Mouse (Mus musculus): ENCODE results near the gene Olfr937.

GRCm38 (mm10) chr9:39078787-39079186 lies 14.0 kb upstream of the Olfr937 start, which contains the start of gene Olfr938:
- TF ChIP-seq CTCF (IDR thresholded peaks at IDR 0.05; ENCODE audit: low read depth) (no peak), EP300 (IDR thresholded peaks at IDR 0.05; ENCODE audit: low read depth) (no peak)

Data from liver, postnatal 0 days (tissue).